Mouse (Mus musculus) liver, postnatal 0 days (tissue): ENCODE measurements around the gene Ipp. TPM values are rescaled to one million over a fixed set of nuclear protein-coding genes. Genes with fewer than 3 reads are reported as not detected.

Experiments
- ATAC-seq: fragments of 200-750 bp; cut with Nextera tagmentation; 2 replicates; pipeline ENCODE4 v1.8.0; 2017; ENCODE audit warnings: mild to moderate bottlenecking, moderate library complexity
- DNase-seq: peaks from one replicate; pipeline ENCODE4 v3.0.0-alpha.2; 2016
- H3K27ac ChIP-seq: fragments of 300-500 bp; sonication (generic); 2 replicates; pipeline ENCODE4 v1.5.1; 2014; ENCODE audit warnings: antibody characterized with exemption, moderate library complexity, mild to moderate bottlenecking, low read depth
- H3K27me3 ChIP-seq: fragments of 300-500 bp; sonication (generic); 2 replicates; pipeline ENCODE4 v1.6.1; 2014; ENCODE audit warnings: low read length, control low read depth, mixed read lengths; ENCODE audit not compliant: insufficient read depth
- H3K36me3 ChIP-seq: fragments of 300-500 bp; sonication (generic); replicated peaks from 2 replicates; pipeline ENCODE4 v1.6.1; 2014; ENCODE audit warnings: mild to moderate bottlenecking, control low read depth, low read length, moderate library complexity, mixed read lengths; ENCODE audit not compliant: insufficient read depth
- H3K4me1 ChIP-seq: fragments of 300-500 bp; sonication (generic); 2 replicates; pipeline ENCODE4 v1.6.1; 2014; ENCODE audit warnings: antibody characterized with exemption, mild to moderate bottlenecking, control low read depth; ENCODE audit not compliant: insufficient read depth
- H3K4me2 ChIP-seq: fragments of 300-500 bp; sonication (generic); 2 replicates; pipeline ENCODE4 v1.6.1; 2014; ENCODE audit warnings: low read depth, mild to moderate bottlenecking, low read length, moderate library complexity, mixed read lengths
- H3K4me3 ChIP-seq: fragments of 300-500 bp; sonication (generic); 2 replicates; pipeline ENCODE4 v1.5.1; 2014; ENCODE audit warnings: low read depth, low read length
- H3K9ac ChIP-seq: fragments of 300-500 bp; sonication (generic); replicated peaks from 2 replicates; pipeline ENCODE4 v1.6.1; 2014; ENCODE audit warnings: mild to moderate bottlenecking, moderate library complexity
- H3K9me3 ChIP-seq: fragments of 300-500 bp; sonication (generic); 2 replicates; pipeline ENCODE4 v1.6.1; 2016; ENCODE audit warnings: mild to moderate bottlenecking, control low read depth, low read length, mixed read lengths
- CTCF ChIP-seq: sonication (generic); IDR thresholded peaks from 2 replicates; pipeline ENCODE4 v1.5.1; 2016; ENCODE audit warnings: antibody characterized with exemption, low read depth
- EP300 ChIP-seq: IDR thresholded peaks from 2 replicates; pipeline ENCODE4 v1.6.1; 2016; ENCODE audit warnings: antibody characterized with exemption, low read depth, mild to moderate bottlenecking
- WGBS: fragments of 180-500 bp; shearing (Covaris S2); extraction: QIAGEN DNeasy Blood & Tissue Kit; methylation state at CpG from one replicate; pipeline ENCODE4 v1.1.7; 2014; ENCODE audit not compliant: insufficient replicate concordance; 5-methylcytosine and 5-hydroxymethylcytosine counted together
- polyA plus RNA-seq: library from polyadenylated mRNA; unstranded; fragments of >200 nt; fragmentation: Nextera tagmentation; extraction: Ambion mirVana; gene quantifications from 2 replicates; pipeline ENCODE4 v1.2.1, GENCODE M21; 2015

The Ipp gene
- polyA plus RNA-seq, 1 experiment from 2014 or later = 9.1 TPM

GRCm38 (mm10) chr4:116483476-116483875 is 23.9 kb upstream of the Ipp start:
- no peaks in the 10 kb centered on the region; the same call in 1 of the 2 replicates for H3K4me1 ChIP-seq
- no peaks in the 10 kb centered on the region for H3K27me3 ChIP-seq
- no peak overlapping the region for H3K4me3 ChIP-seq
- DNase-seq (peak; percentile 30), ATAC-seq (peak; percentile 29; the same call in 1 of the 2 replicates)
- 34% methylated on average over 2 of the region's 2 CpGs for WGBS
- TF ChIP-seq CTCF (no peak), EP300 (no peak)
- no peaks in the 10 kb centered on the region for H3K9me3 ChIP-seq
- no peak overlapping the region for H3K4me2 ChIP-seq
- no peak overlapping the region for H3K9ac ChIP-seq
- H3K36me3 ChIP-seq = no peaks in the 10 kb centered on the region
- no peak overlapping the region for H3K27ac ChIP-seq

GRCm38 (mm10) chr4:116491119-116491536 is 16.2 kb upstream of the Ipp start:
- DNase-seq (no peak), ATAC-seq (no peak)
- no peak overlapping the region for H3K4me2 ChIP-seq
- no peak overlapping the region for H3K27ac ChIP-seq
- H3K4me3 ChIP-seq = no peak overlapping the region
- TF ChIP-seq CTCF = no peak
- no peak for TF ChIP-seq EP300
- H3K27me3 ChIP-seq = no peaks in the 10 kb centered on the region
- no peaks in the 10 kb centered on the region for H3K9me3 ChIP-seq
- H3K4me1 ChIP-seq = peaks cover 7% of the 10 kb centered on the region
- H3K36me3 ChIP-seq = no peaks in the 10 kb centered on the region
- H3K9ac ChIP-seq = no peak overlapping the region
- 28% methylated on average over 2 of the region's 2 CpGs for WGBS

GRCm38 (mm10) chr4:116491886-116492285 is 15.5 kb upstream of the Ipp start:
- no peak for TF ChIP-seq CTCF
- DNase-seq (no peak), ATAC-seq (no peak)
- no peak overlapping the region for H3K27ac ChIP-seq
- H3K9me3 ChIP-seq = no peaks in the 10 kb centered on the region
- H3K4me2 ChIP-seq = no peak overlapping the region
- no peak overlapping the region for H3K4me3 ChIP-seq
- peaks cover 7% of the 10 kb centered on the region for H3K4me1 ChIP-seq
- H3K9ac ChIP-seq = no peak overlapping the region
- H3K36me3 ChIP-seq = no peaks in the 10 kb centered on the region
- 72% methylated on average over 2 of the region's 2 CpGs for WGBS
- no peaks in the 10 kb centered on the region for H3K27me3 ChIP-seq

GRCm38 (mm10) chr4:116492460-116492859 is 14.9 kb upstream of the Ipp start:
- no peak for ATAC-seq
- no peak overlapping the region for H3K4me2 ChIP-seq
- no peaks in the 10 kb centered on the region for H3K27me3 ChIP-seq
- H3K9ac ChIP-seq = no peak overlapping the region
- WGBS = 50% methylated on average over 4 of the region's 4 CpGs
- no peak overlapping the region for H3K4me3 ChIP-seq
- DNase-seq = no peak
- peaks cover 7% of the 10 kb centered on the region for H3K4me1 ChIP-seq
- no peak overlapping the region for H3K27ac ChIP-seq
- H3K36me3 ChIP-seq = no peaks in the 10 kb centered on the region
- no peak for TF ChIP-seq EP300
- TF ChIP-seq CTCF = no peak
- H3K9me3 ChIP-seq = no peaks in the 10 kb centered on the region

- no peak overlapping the region for H3K4me2 ChIP-seq
- DNase-seq (no peak), ATAC-seq (no peak)
- no peak overlapping the region for H3K4me3 ChIP-seq
- peaks cover 7% of the 10 kb centered on the region for H3K4me1 ChIP-seq
- no peaks in the 10 kb centered on the region for H3K27me3 ChIP-seq
- TF ChIP-seq CTCF (no peak), EP300 (no peak)
- no peaks in the 10 kb centered on the region for H3K9me3 ChIP-seq
- H3K9ac ChIP-seq = no peak overlapping the region
- H3K36me3 ChIP-seq = no peaks in the 10 kb centered on the region
- H3K27ac ChIP-seq = no peak overlapping the region
- WGBS = 78% methylated on average over 5 of the region's 5 CpGs
Observed at GRCm38 (mm10) chr4:116493646-116494045, 13.7 kb upstream of the Ipp start.

GRCm38 (mm10) chr4:116499978-116500377 is 7.4 kb upstream of the Ipp start:
- DNase-seq (no peak), ATAC-seq (peak; percentile 62; the same call in 1 of the 2 replicates)
- 64% methylated on average over 3 of the region's 3 CpGs for WGBS
- H3K36me3 ChIP-seq = no peaks in the 10 kb centered on the region
- no peak overlapping the region for H3K4me3 ChIP-seq
- H3K27ac ChIP-seq = no peak overlapping the region
- H3K9me3 ChIP-seq = no peaks in the 10 kb centered on the region
- no peaks in the 10 kb centered on the region for H3K27me3 ChIP-seq
- TF ChIP-seq EP300 = no peak
- TF ChIP-seq CTCF = no peak
- H3K4me1 ChIP-seq = no peaks in the 10 kb centered on the region
- H3K9ac ChIP-seq = no peak overlapping the region
- no peak overlapping the region for H3K4me2 ChIP-seq

- no peaks in the 10 kb centered on the region for H3K27me3 ChIP-seq
- H3K4me2 ChIP-seq = peak overlapping the region; percentile 81
- H3K27ac ChIP-seq = peak overlapping the region; percentile 48; the same call in 1 of the 2 replicates
- H3K36me3 ChIP-seq = 0 out of 2 replicates have a peak, but pooled peaks cover 3% of the 10 kb centered on the region
- no peak for ATAC-seq
- TF ChIP-seq EP300 (no peak), CTCF (no peak)
- no peak for DNase-seq
- peaks cover 20% of the 10 kb centered on the region for H3K4me1 ChIP-seq
- no peaks in the 10 kb centered on the region for H3K9me3 ChIP-seq
- H3K4me3 ChIP-seq = peak overlapping the region; percentile 67
- peak overlapping the region; percentile 72 for H3K9ac ChIP-seq
- WGBS = 26% methylated on average over 11 of the region's 11 CpGs
Observed at GRCm38 (mm10) chr4:116506886-116507424, 394 bp upstream of the Ipp start.
